Mouse (Mus musculus): Measurements from ENCODE around the gene Phf21a.

Gene Phf21a

DNA sequence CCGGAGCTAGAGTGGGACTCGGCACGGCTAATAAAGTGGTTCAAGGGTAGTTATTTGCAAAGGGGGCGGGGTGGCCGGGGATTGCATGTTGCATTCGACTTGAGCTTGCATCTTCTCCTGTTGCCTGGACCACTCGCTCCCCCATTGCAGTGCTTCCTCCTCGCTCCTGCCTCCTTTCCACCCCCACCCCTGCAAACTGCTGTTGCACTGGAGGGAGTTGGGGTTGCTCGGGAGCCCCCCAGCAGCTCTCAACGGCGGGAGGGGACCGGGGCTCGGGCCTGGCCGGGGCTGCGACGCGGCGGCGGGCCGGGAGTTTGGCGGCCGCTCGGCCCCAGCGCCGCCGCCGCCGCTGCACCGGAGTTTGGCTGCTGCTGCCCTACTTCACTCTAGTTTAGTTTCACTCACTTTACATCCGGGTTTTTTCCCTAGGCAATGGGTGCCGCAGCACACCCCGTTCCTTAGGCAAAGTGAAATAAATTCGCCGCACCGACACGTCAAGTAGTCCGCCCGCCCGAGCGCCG lies 90.1 kb downstream of the Phf21a start:
- DNase-seq: peak; percentile 85

GRCm38 (mm10) chr2:92183613-92184076 lies 90.7 kb downstream of the Phf21a start:
- DNase-seq: peak; percentile 95

GRCm38 (mm10) chr2:92184077-92184921 lies 91.4 kb downstream of the Phf21a start:
- DNase-seq: peak; percentile 64

- DNase-seq: peak; percentile 52
These were observed 92.3 kb downstream of the Phf21a start for GRCm38 (mm10) chr2:92185062-92185765.

- DNase-seq: no peak
These were observed 93.0 kb downstream of the Phf21a start for GRCm38 (mm10) chr2:92185766-92186450.

DNA sequence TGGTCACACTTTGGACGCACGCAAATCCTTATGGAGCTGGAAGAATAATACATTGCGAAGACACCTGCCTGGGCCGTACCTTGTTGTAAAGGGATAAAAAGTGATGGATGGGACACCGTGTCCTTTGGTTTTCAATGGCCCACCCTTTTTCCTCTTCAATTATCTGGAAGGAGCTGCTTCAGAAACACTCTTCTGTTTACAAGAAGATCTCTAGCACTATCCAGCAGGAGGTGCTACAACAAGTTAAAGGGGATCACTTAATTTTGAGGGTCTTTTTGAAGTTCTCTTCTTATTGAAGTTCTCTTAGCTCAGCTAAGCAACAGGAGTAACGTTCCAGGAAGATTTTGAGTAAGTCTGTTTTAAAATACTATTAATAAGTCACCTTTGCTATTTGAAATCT lies 94.1 kb downstream of the Phf21a start:
- no peak for DNase-seq

DNA sequence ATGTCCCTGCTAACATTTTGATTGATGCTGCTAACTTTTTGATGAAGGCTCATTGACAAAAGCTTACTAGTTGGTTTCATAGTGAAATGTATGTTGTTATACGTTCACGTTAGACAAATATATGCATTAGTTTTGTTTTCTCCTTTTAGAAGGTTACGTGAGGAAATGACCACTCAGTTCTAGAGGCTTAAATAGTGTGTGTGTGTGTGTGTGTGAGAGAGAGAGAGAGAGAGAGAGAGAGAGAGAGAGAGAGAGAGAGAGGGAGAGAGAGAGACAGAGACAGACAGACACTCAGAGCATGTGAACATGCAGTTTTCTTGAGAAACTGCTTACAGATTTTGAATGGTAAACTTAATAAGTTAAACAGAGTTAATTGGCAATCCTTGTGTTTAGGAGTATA lies 95.8 kb downstream of the Phf21a start:
- DNase-seq: no peak

DNA sequence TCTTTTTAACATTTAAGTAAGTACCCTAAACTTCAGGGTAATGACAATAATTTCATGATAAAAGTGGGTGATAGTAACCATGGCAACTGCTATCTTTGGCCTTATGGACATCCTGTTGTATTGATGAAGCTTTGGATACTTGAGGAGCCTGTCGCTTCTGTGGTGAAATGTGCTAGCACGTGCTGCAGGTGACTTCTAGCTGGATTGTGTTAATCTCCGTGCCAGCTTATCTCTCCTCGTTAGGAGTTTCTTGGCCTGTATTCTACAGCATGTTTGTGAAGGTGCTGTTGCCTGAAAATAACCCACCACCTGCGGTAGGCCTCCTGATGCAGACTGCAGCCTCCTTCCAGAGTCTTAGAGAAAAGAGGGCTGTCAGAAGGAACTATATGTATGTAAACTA lies 98.0 kb downstream of the Phf21a start:
- DNase-seq: no peak

GRCm38 (mm10) chr2:92191826-92192581 lies 99.1 kb downstream of the Phf21a start:
- DNase-seq: no peak

- no peak for DNase-seq
These were observed 105.2 kb downstream of the Phf21a start for GRCm38 (mm10) chr2:92198126-92198525.

DNA sequence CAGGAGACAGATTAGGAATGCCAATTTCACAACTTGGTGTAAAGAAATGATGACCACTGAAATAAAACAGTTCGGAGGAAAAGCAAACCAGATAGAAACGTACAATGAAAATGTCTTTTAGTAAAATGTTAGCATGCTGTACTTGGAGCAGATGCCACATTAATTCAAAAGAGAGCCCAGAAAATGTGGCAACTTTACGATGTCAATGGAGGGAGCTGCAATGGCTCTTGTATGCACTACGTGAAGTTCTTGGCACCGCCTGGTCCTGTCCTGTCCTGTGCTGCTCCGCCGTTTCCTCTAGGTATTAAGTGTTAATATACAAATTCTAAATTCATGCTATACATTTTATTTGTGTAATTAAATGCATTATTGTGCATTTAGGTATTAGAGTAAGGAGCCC lies 105.8 kb downstream of the Phf21a start:
- DNase-seq: no peak

- DNase-seq: no peak
These were observed 106.8 kb downstream of the Phf21a start for GRCm38 (mm10) chr2:92199562-92200286.

DNA sequence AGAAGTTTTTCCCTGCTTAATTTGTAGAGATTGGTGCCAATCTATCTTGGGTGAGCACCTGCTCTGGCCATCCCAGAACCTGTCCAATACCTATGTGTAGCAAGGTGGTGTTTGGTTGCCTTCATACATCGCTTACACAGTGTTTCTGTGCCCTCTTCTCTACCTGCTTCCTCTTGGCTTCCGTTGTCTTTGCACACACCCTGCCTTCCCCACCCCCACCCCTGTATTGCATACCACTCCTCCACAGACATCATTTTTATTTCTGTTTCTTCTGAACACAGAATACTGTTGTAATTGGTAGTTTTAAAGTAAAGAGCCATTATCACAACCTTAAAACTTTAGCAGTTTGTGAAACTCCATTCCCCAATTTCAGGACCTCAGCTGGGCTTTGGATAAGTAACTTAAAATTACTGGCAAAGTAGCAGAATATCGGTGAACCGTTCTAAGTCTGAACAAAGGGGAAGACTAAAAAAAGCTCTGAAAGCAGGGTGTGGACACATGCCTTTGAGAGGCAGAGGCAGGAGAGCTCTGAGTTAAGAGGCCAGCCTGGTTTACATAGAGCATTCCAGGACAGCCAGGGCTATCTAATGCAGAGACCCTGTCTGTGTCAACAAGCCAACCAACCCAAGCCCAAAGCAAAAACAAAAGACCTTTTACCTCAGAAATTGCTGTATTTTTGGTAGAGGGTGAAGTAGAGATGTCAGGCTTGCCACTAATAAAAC lies 109.6 kb downstream of the Phf21a start:
- no peak for DNase-seq

DNA sequence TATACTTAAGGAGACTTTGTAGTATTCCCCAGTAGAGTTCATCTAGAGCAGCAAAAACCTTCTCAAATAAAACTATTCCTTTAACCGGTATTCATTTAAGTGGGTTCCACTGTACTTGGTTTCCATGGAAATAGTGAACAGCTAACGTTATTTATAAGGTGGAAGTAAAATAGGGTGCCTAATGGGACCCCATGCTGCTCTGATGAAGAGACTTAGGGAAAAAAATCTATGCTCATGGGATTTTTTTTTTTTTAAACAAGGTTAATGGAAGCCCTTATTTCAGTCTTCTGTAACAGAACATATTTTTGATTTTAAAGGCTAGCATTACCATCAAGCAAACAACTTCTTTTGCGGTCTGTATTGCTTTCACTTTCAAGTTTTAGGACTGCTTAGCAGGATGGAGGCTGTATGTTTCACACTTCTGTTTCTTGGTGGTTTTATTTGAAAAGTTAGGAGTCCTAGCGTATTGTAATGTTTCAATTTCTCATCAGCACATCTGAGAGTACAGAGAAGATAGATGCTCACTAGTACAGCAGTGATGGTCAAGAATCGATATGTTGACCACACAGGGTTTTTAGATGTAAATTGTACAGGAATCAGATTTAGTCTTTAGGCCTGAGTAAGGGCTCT lies 112.2 kb downstream of the Phf21a start:
- no peak for DNase-seq

GRCm38 (mm10) chr2:92210409-92210808 lies 117.5 kb downstream of the Phf21a start:
- DNase-seq: no peak

DNA sequence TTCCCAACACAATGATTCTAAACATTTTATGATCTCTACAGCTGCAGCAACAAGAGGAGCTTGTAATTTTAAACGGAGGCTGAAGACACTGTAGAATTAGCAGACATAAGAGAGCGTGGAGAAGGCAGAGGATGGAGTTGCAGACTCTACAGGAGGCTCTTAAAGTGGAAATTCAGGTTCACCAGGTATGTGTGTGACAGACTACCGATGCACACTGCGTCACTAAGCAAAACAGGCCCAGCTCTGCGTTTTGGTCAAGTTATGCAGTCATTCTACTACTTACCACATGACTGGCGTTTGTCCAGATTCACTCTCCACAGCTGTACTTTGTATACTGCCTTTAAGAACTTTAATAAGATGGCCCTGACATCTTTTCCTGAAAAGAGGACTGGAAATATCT lies 128.5 kb downstream of the Phf21a start:
- DNase-seq: no peak

GRCm38 (mm10) chr2:92225592-92225991 lies 132.7 kb downstream of the Phf21a start:
- no peak for DNase-seq

DNA sequence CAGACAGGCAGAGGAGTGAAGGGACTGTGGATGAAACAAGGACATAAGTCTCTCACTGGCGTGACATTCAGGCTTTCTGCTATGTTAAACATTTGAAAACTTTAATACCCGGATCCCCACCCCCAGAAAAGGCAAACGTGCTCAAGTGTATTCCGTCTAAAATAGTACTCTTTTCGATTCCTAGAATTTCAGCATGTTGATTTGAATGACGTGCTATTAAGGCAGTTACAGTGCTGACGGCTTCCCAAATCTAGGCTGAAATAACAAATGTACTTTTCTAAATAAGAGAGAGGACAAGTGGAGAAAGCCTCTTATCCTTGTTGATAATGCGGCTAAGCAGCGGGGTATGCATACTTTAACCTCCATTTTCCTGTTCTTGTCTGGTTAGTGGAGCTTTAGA lies 137.1 kb downstream of the Phf21a start:
- no peak for DNase-seq

GRCm38 (mm10) chr2:92231706-92232105 lies 138.8 kb downstream of the Phf21a start:
- DNase-seq: no peak

DNA sequence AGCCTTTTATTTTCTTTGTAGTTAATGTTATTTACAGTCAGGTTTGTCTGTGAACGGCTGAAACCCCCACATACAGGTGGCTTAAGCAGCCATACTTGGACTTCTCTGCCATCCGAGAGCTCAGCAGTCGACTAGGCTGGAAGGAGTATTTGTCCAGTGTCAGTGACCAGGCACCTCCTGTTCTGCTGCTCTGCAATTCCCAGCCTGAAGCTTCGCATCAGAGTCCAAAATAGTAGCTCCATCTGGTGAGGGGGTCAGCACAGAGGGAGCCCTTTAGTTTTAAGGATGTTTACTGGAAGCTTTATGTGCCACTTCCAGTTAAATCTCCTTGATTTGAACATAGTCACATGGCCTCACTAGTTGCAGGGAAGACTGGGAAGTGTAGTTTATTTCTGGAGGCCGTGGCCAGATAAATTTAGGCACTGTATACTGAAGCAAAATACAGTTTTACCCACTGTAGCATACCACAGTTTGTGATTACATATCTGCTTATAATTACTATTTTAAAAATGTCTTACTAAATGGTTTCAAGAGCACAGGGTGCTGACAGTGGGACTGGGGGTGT lies 141.9 kb downstream of the Phf21a start:
- no peak for DNase-seq
